Mouse (Mus musculus) ovary, adult 18-20 months (tissue): Measurements from ENCODE around the gene Nfe2l1.
"Not testable (repeated sequence)": the region's sequence is repeated elsewhere in the genome, so short reads cannot be mapped to it uniquely, and the experiment has no call there.

Experiments
- DNase-seq: peaks from one replicate; pipeline ENCODE4 v3.0.0; 2022; ENCODE audit warnings: low spot score, mixed read lengths

Nfe2l1 gene

GRCm38 (mm10) chr11:96778061-96778627 is 51.6 kb downstream of the Nfe2l1 start:
- DNase-seq = not testable (repeated sequence)

GRCm38 (mm10) chr11:96776968-96777962 is 52.5 kb downstream of the Nfe2l1 start, which contains the start of gene Snx11:
Gene Snx11, minus strand, starts transcription at chr11:96777559.
- DNase-seq = peak; percentile 99

- no peak for DNase-seq
Measured at GRCm38 (mm10) chr11:96776068-96776467, 53.7 kb downstream of the Nfe2l1 start.

- no peak for DNase-seq
Measured at GRCm38 (mm10) chr11:96775665-96776064, 54.1 kb downstream of the Nfe2l1 start.

- no peak for DNase-seq
Measured at GRCm38 (mm10) chr11:96775063-96775462, 54.7 kb downstream of the Nfe2l1 start.

- no peak for DNase-seq
Measured at GRCm38 (mm10) chr11:96774536-96774935, 55.2 kb downstream of the Nfe2l1 start.

GRCm38 (mm10) chr11:96772413-96772812 is 57.4 kb downstream of the Nfe2l1 start:
- no peak for DNase-seq

- DNase-seq = no peak
Measured at GRCm38 (mm10) chr11:96771274-96771975, 58.3 kb downstream of the Nfe2l1 start.

GRCm38 (mm10) chr11:96768240-96768639 is 61.5 kb downstream of the Nfe2l1 start:
- DNase-seq = no peak
